Mouse (Mus musculus) midbrain, embryonic 12.5 days (tissue): ENCODE measurements around the gene Usp27x. TPM values are rescaled to one million over a fixed set of nuclear protein-coding genes. Genes with fewer than 3 reads are reported as not detected.

Experiments used
- ATAC-seq: fragments of 200-750 bp; cut with Nextera tagmentation; 2 replicates; pipeline ENCODE4 v1.8.0; 2017; ENCODE audit warnings: low read depth, moderate TSS enrichment, moderate library complexity; ENCODE audit not compliant: low FRiP score
- H3K27ac ChIP-seq: fragments of 300-500 bp; sonication (generic); replicated peaks from 2 replicates; pipeline ENCODE4 v1.5.1; 2016; ENCODE audit warnings: mild to moderate bottlenecking
- H3K27me3 ChIP-seq: fragments of 300-500 bp; sonication (generic); 2 replicates; pipeline ENCODE4 v1.6.1; 2016; ENCODE audit warnings: mild to moderate bottlenecking
- H3K36me3 ChIP-seq: fragments of 300-500 bp; sonication (generic); 2 replicates; pipeline ENCODE4 v1.6.1; 2016
- H3K4me1 ChIP-seq: fragments of 300-500 bp; sonication (generic); 2 replicates; pipeline ENCODE4 v1.6.1; 2016
- H3K4me2 ChIP-seq: fragments of 300-500 bp; sonication (generic); replicated peaks from 2 replicates; pipeline ENCODE4 v1.6.1; 2016; ENCODE audit warnings: mild to moderate bottlenecking, moderate library complexity
- H3K4me3 ChIP-seq: fragments of 300-500 bp; sonication (generic); 2 replicates; pipeline ENCODE4 v1.5.1; 2016; ENCODE audit warnings: mild to moderate bottlenecking
- H3K9ac ChIP-seq: fragments of 300-500 bp; sonication (generic); replicated peaks from 2 replicates; pipeline ENCODE4 v1.6.1; 2016; ENCODE audit warnings: mild to moderate bottlenecking, moderate library complexity
- H3K9me3 ChIP-seq: fragments of 300-500 bp; sonication (generic); 2 replicates; pipeline ENCODE4 v1.6.1; 2016; ENCODE audit warnings: mild to moderate bottlenecking
- WGBS: fragments of 180-500 bp; shearing (Covaris S2); methylation state at CpG from one replicate; pipeline ENCODE4 v1.1.7; 2016; 5-methylcytosine and 5-hydroxymethylcytosine counted together
- polyA plus RNA-seq: library from polyadenylated mRNA; unstranded; fragments of >200 nt; fragmentation: Nextera tagmentation; extraction: Ambion mirVana; gene quantifications from 2 replicates; pipeline ENCODE4 v1.2.1, GENCODE M21; 2016

Gene Usp27x
- 1.3 and 1.9 TPM in 2 replicates for polyA plus RNA-seq

- Histone ChIP-seq H3K9ac (peak within 1 kb of the TSS; percentile 69), H3K27ac (peak within 1 kb of the TSS; percentile 80), H3K9me3 (no peaks in the 10 kb centered on the region), H3K27me3 (no peaks in the 10 kb centered on the region), H3K4me3 (peak within 1 kb of the TSS; percentile 59), H3K4me2 (peak within 1 kb of the TSS; percentile 68), H3K4me1 (0 out of 2 replicates have a peak, but pooled peaks cover 5% of the 10 kb centered on the region), H3K36me3 (no peaks in the 10 kb centered on the region)
- ATAC-seq, result peak; percentile 87
- 18% methylated on average over 42 of the region's 51 CpGs for WGBS
These were observed at the start of gene Usp27x for GRCm38 (mm10) chrX:7375716-7376480. Gene Usp27x (minus strand): TSS chrX:7375830.

GRCm38 (mm10) chrX:7422691-7423111, 47.1 kb upstream of the Usp27x start:
- Histone ChIP-seq H3K4me3 (peak overlapping the region; percentile 44), H3K27ac (no peak overlapping the region), H3K4me2 (peak overlapping the region; percentile 61), H3K36me3 (no peaks in the 10 kb centered on the region), H3K9me3 (no peaks in the 10 kb centered on the region), H3K27me3 (no peaks in the 10 kb centered on the region), H3K4me1 (0 out of 2 replicates have a peak, but pooled peaks cover 3% of the 10 kb centered on the region), H3K9ac (no peak overlapping the region)
- ATAC-seq, result peak; percentile 57; the same call in 1 of the 2 replicates
- 26% methylated on average over 26 of the region's 26 CpGs for WGBS

- peak overlapping the region; percentile 61 for H3K4me2 ChIP-seq
- WGBS, result 74% methylated on average over 6 of the region's 6 CpGs
- 0 out of 2 replicates have a peak, but pooled peaks cover 3% of the 10 kb centered on the region for H3K4me1 ChIP-seq
- H3K9ac ChIP-seq, result no peak overlapping the region
- H3K27ac ChIP-seq, result no peak overlapping the region
- peak overlapping the region; percentile 44 for H3K4me3 ChIP-seq
- ATAC-seq, result no peak; the same call in 1 of the 2 replicates
- no peaks in the 10 kb centered on the region for H3K27me3 ChIP-seq
- H3K36me3 ChIP-seq, result no peaks in the 10 kb centered on the region
- H3K9me3 ChIP-seq, result no peaks in the 10 kb centered on the region
These were observed 46.5 kb upstream of the Usp27x start for GRCm38 (mm10) chrX:7422166-7422565.

GRCm38 (mm10) chrX:7421016-7421415, 45.4 kb upstream of the Usp27x start:
- 0 out of 2 replicates have a peak, but pooled peaks have one; percentile 27 for ATAC-seq

GRCm38 (mm10) chrX:7416178-7416871, 40.7 kb upstream of the Usp27x start:
- H3K27me3 ChIP-seq, result no peaks in the 10 kb centered on the region
- H3K27ac ChIP-seq, result peak overlapping the region; percentile 71
- H3K4me1 ChIP-seq, result 0 out of 2 replicates have a peak, but pooled peaks cover 3% of the 10 kb centered on the region
- no peak overlapping the region for H3K4me3 ChIP-seq
- peak; percentile 92 for ATAC-seq
- WGBS, result 39% methylated on average over 12 of the region's 12 CpGs
- H3K4me2 ChIP-seq, result peak overlapping the region; percentile 26
- no peaks in the 10 kb centered on the region for H3K36me3 ChIP-seq
- H3K9me3 ChIP-seq, result no peaks in the 10 kb centered on the region
- H3K9ac ChIP-seq, result no peak overlapping the region

More at GRCm38 (mm10) chrX:7421016-7421415, 45.4 kb upstream of the Usp27x start:
- 31% methylated on average over 3 of the region's 3 CpGs for WGBS
- H3K4me1 ChIP-seq, result 0 out of 2 replicates have a peak, but pooled peaks cover 3% of the 10 kb centered on the region
- H3K4me2 ChIP-seq, result 0 out of 2 replicates have a peak overlapping the region, but pooled peaks have one; percentile 7
- no peaks in the 10 kb centered on the region for H3K9me3 ChIP-seq
- no peaks in the 10 kb centered on the region for H3K27me3 ChIP-seq
- H3K36me3 ChIP-seq, result no peaks in the 10 kb centered on the region
- H3K27ac ChIP-seq, result no peak overlapping the region
- no peak overlapping the region for H3K9ac ChIP-seq
- no peak overlapping the region for H3K4me3 ChIP-seq

GRCm38 (mm10) chrX:7415308-7415707, 39.7 kb upstream of the Usp27x start:
- H3K4me2 ChIP-seq, result no peak overlapping the region
- H3K4me1 ChIP-seq, result no peaks in the 10 kb centered on the region
- no peak overlapping the region for H3K9ac ChIP-seq
- H3K27ac ChIP-seq, result no peak overlapping the region
- H3K36me3 ChIP-seq, result no peaks in the 10 kb centered on the region
- H3K27me3 ChIP-seq, result no peaks in the 10 kb centered on the region
- no peaks in the 10 kb centered on the region for H3K9me3 ChIP-seq
- ATAC-seq, result no peak
- 88% methylated on average over 6 of the region's 6 CpGs for WGBS
- no peak overlapping the region for H3K4me3 ChIP-seq

- ATAC-seq, result no peak
- Histone ChIP-seq H3K4me2 (no peak overlapping the region), H3K9ac (no peak overlapping the region), H3K27me3 (no peaks in the 10 kb centered on the region), H3K27ac (no peak overlapping the region), H3K4me1 (no peaks in the 10 kb centered on the region), H3K9me3 (no peaks in the 10 kb centered on the region), H3K36me3 (no peaks in the 10 kb centered on the region), H3K4me3 (no peak overlapping the region)
- WGBS, result 85% methylated on average over 16 of the region's 16 CpGs
These were observed 36.8 kb upstream of the Usp27x start for GRCm38 (mm10) chrX:7412239-7413033.

- peak overlapping the region; percentile 68 for H3K4me2 ChIP-seq
- peak overlapping the region; percentile 59 for H3K4me3 ChIP-seq
- peak overlapping the region; percentile 80; the same call in 1 of the 2 replicates for H3K27ac ChIP-seq
- H3K9ac ChIP-seq, result peak overlapping the region; percentile 69
- no peaks in the 10 kb centered on the region for H3K9me3 ChIP-seq
- peak; percentile 47 for ATAC-seq
- WGBS, result 37% methylated on average over 4 of the region's 4 CpGs
- no peaks in the 10 kb centered on the region for H3K36me3 ChIP-seq
- H3K27me3 ChIP-seq, result no peaks in the 10 kb centered on the region
- 0 out of 2 replicates have a peak, but pooled peaks cover 5% of the 10 kb centered on the region for H3K4me1 ChIP-seq
These were observed 956 bp upstream of the Usp27x start for GRCm38 (mm10) chrX:7376586-7376985.

GRCm38 (mm10) chrX:7375322-7375715, 311 bp downstream of the Usp27x start:
- no peaks in the 10 kb centered on the region for H3K9me3 ChIP-seq
- peak overlapping the region; percentile 80 for H3K27ac ChIP-seq
- ATAC-seq, result peak; percentile 28
- no peaks in the 10 kb centered on the region for H3K36me3 ChIP-seq
- H3K27me3 ChIP-seq, result no peaks in the 10 kb centered on the region
- 0 out of 2 replicates have a peak, but pooled peaks cover 5% of the 10 kb centered on the region for H3K4me1 ChIP-seq
- H3K4me2 ChIP-seq, result peak overlapping the region; percentile 68
- whole genome bisulfite sequencing, result 39% methylated on average over 20 of the region's 40 CpGs
- H3K4me3 ChIP-seq, result peak overlapping the region; percentile 59
- peak overlapping the region; percentile 69 for H3K9ac ChIP-seq

- WGBS, result 34% methylated on average over 2 of the region's 2 CpGs
- Histone ChIP-seq H3K9me3 (no peaks in the 10 kb centered on the region), H3K27ac (no peak overlapping the region), H3K4me3 (no peak overlapping the region), H3K27me3 (no peaks in the 10 kb centered on the region), H3K4me1 (no peaks in the 10 kb centered on the region), H3K9ac (no peak overlapping the region), H3K4me2 (no peak overlapping the region), H3K36me3 (no peaks in the 10 kb centered on the region)
- ATAC-seq, result no peak
These were observed 50.2 kb downstream of the Usp27x start for GRCm38 (mm10) chrX:7325455-7325854.

GRCm38 (mm10) chrX:7322288-7322687, 53.3 kb downstream of the Usp27x start:
- no peak overlapping the region for H3K27ac ChIP-seq
- H3K9me3 ChIP-seq, result no peaks in the 10 kb centered on the region
- WGBS, result 5% methylated on average over 7 of the region's 7 CpGs
- no peaks in the 10 kb centered on the region for H3K27me3 ChIP-seq
- no peak overlapping the region for H3K9ac ChIP-seq
- no peaks in the 10 kb centered on the region for H3K36me3 ChIP-seq
- H3K4me1 ChIP-seq, result 0 out of 2 replicates have a peak, but pooled peaks cover 2% of the 10 kb centered on the region
- no peak overlapping the region for H3K4me2 ChIP-seq
- H3K4me3 ChIP-seq, result no peak overlapping the region
- no peak for ATAC-seq
